Mouse (Mus musculus) midbrain, embryonic 14.5 days (tissue): ENCODE results near the gene Rbx1. TPM values are rescaled to one million over a fixed set of nuclear protein-coding genes. Genes with fewer than 3 reads are reported as not detected.

ENCODE experiments used
- ATAC-seq: fragments of 200-750 bp; cut with Nextera tagmentation; 2 replicates; pipeline ENCODE4 v1.8.0; 2017; ENCODE audit warnings: moderate number of reproducible peaks, moderate library complexity; ENCODE audit not compliant: low FRiP score, low TSS enrichment
- DNase-seq: peaks from one replicate; pipeline ENCODE4 v3.0.0-alpha.2; 2015
- H3K27ac ChIP-seq: fragments of 300-500 bp; sonication (generic); replicated peaks from 2 replicates; pipeline ENCODE4 v1.5.1; 2014; ENCODE audit warnings: mild to moderate bottlenecking, low read depth, low read length, moderate library complexity
- H3K27me3 ChIP-seq: fragments of 300-500 bp; sonication (generic); 2 replicates; pipeline ENCODE4 v1.6.1; 2014; ENCODE audit warnings: low read length, control low read depth, mixed read lengths; ENCODE audit not compliant: control insufficient read depth, insufficient read depth
- H3K36me3 ChIP-seq: fragments of 300-500 bp; sonication (generic); 2 replicates; pipeline ENCODE4 v1.6.1; 2014; ENCODE audit warnings: low read length, control low read depth; ENCODE audit not compliant: control insufficient read depth, insufficient read depth
- H3K4me1 ChIP-seq: fragments of 300-500 bp; sonication (generic); 2 replicates; pipeline ENCODE4 v1.6.1; 2014; ENCODE audit warnings: mild to moderate bottlenecking, antibody characterized with exemption, low read length, control low read depth; ENCODE audit not compliant: control insufficient read depth, insufficient read depth
- H3K4me2 ChIP-seq: fragments of 300-500 bp; sonication (generic); 2 replicates; pipeline ENCODE4 v1.6.1; 2014; ENCODE audit warnings: mild to moderate bottlenecking, low read length, moderate library complexity
- H3K4me3 ChIP-seq: fragments of 300-500 bp; sonication (generic); replicated peaks from 2 replicates; pipeline ENCODE4 v1.5.1; 2014; ENCODE audit warnings: low read depth, low read length
- H3K9ac ChIP-seq: fragments of 300-500 bp; sonication (generic); replicated peaks from 2 replicates; pipeline ENCODE4 v1.6.1; 2014; ENCODE audit warnings: mild to moderate bottlenecking, low read length, moderate library complexity
- H3K9me3 ChIP-seq: fragments of 300-500 bp; sonication (generic); 2 replicates; pipeline ENCODE4 v1.6.1; 2016; ENCODE audit warnings: low read length, control low read depth, mixed read lengths; ENCODE audit not compliant: control insufficient read depth
- WGBS: fragments of 180-500 bp; shearing (Covaris S2); extraction: QIAGEN DNeasy Blood & Tissue Kit; methylation state at CpG from one replicate; pipeline ENCODE4 v1.1.7; 2014; 5-methylcytosine and 5-hydroxymethylcytosine counted together
- polyA plus RNA-seq: library from polyadenylated mRNA; unstranded; fragments of >200 nt; fragmentation: Nextera tagmentation; extraction: Ambion mirVana; gene quantifications from 2 replicates; pipeline ENCODE4 v1.2.1, GENCODE M21; 2014

The Rbx1 gene
- polyA plus RNA-seq, 1 experiment from 2014 or later = 500 TPM

DNA sequence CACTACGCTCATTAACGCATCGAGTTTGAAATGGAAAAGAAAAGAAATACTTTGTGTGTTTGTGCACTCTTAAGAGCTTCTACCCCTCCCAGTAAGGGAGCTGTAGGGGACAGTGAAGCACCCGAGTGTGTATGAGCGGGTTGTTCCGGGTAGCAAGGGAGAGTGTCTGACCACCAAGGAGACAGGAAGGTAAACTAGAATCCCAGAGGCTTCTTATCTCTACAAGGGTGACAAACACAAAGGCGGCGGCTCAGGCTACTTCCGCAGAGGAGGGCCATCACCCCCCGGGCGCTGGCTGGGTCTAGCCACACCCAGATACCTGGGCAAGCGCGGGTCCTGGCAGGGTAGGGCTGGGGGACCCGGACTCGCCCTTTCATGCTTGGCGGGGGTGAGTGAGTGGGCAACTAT is 56.7 kb downstream of the Rbx1 start:
- Histone ChIP-seq H3K9me3 (no peaks in the 10 kb centered on the region), H3K27me3 (no peaks in the 10 kb centered on the region), H3K36me3 (no peaks in the 10 kb centered on the region), H3K4me2 (peak overlapping the region; percentile 94), H3K9ac (peak overlapping the region; percentile 74), H3K4me3 (peak overlapping the region; percentile 55), H3K27ac (peak overlapping the region; percentile 82), H3K4me1 (peaks cover 8% of the 10 kb centered on the region; the same call in 1 of the 2 replicates)
- under 1% methylated on average over 16 of the region's 16 CpGs for WGBS
- ATAC-seq (no peak; the same call in 1 of the 2 replicates), DNase-seq (no peak)

- Histone ChIP-seq H3K9ac (peak overlapping the region; percentile 74), H3K4me2 (peak overlapping the region; percentile 94), H3K36me3 (no peaks in the 10 kb centered on the region), H3K27me3 (no peaks in the 10 kb centered on the region), H3K4me1 (peaks cover 8% of the 10 kb centered on the region; the same call in 1 of the 2 replicates), H3K4me3 (peak overlapping the region; percentile 55), H3K9me3 (no peaks in the 10 kb centered on the region), H3K27ac (peak overlapping the region; percentile 82)
- DNase-seq (peak; percentile 96), ATAC-seq (peak; percentile 95)
- WGBS = under 1% methylated on average over 41 of the region's 41 CpGs
Observed at GRCm38 (mm10) chr15:81523169-81523871, 57.2 kb downstream of the Rbx1 start.

DNA sequence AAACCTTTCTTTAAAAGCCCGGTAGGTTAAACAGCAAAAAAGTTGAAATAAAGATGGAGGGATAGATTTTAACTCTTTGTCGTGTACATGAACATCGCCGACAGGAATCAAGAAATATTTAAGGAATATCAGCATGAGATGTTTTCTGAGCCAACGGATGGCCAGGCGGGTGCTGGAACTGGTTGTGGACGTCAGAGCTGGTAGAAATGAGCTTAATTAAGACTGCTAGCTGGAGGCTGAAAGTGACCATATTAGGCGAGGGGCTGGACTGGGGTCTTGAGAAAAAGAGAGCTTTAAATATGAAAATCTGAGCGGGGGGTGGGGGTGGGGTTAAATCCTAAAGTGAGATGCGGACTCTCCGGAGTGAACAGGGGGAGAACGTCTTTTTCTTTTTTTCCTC is 57.8 kb downstream of the Rbx1 start:
- Histone ChIP-seq H3K4me2 (peak overlapping the region; percentile 94), H3K36me3 (no peaks in the 10 kb centered on the region), H3K4me1 (peaks cover 8% of the 10 kb centered on the region; the same call in 1 of the 2 replicates), H3K4me3 (peak overlapping the region; percentile 55), H3K27me3 (no peaks in the 10 kb centered on the region), H3K9ac (peak overlapping the region; percentile 74), H3K9me3 (no peaks in the 10 kb centered on the region), H3K27ac (peak overlapping the region; percentile 82)
- DNase-seq (peak; percentile 53), ATAC-seq (no peak)
- 2% methylated on average over 12 of the region's 12 CpGs for WGBS

Other genes with a start within 250 kb of the Rbx1 start
- gene Mchr1, start 230.8 kb upstream of the Rbx1 start, polyA plus RNA-seq = 3.2 and 4.9 TPM in 2 replicates
- 151 and 153 TPM in 2 replicates for gene Slc25a17, start 105.5 kb upstream of the Rbx1 start, polyA plus RNA-seq
- 176 and 179 TPM in 2 replicates for gene St13, start 66.2 kb upstream of the Rbx1 start, polyA plus RNA-seq
- gene Xpnpep3, start 66.2 kb upstream of the Rbx1 start, polyA plus RNA-seq = 3.9 and 6.6 TPM in 2 replicates
- 0.47 and 1.1 TPM in 2 replicates for gene Dnajb7, start 58.0 kb upstream of the Rbx1 start, polyA plus RNA-seq
- 22.3 and 28.5 TPM in 2 replicates for gene Ep300, start 119.1 kb downstream of the Rbx1 start, polyA plus RNA-seq
- 25.4 and 29.0 TPM in 2 replicates for gene L3mbtl2, start 197.6 kb downstream of the Rbx1 start, polyA plus RNA-seq
- gene Chadl, start 231.0 kb downstream of the Rbx1 start, polyA plus RNA-seq = 25.2 and 34.8 TPM in 2 replicates